Mouse (Mus musculus) bone marrow macrophage, adult 2 months (primary cell): Measurements from ENCODE around the gene 1700021F05Rik.

ENCODE experiments used
- CTCF ChIP-seq: IDR thresholded peaks from 2 replicates; pipeline ENCODE4 v1.5.1; 2012; ENCODE audit warnings: low read depth, mild to moderate bottlenecking, low read length, moderate library complexity
- POLR2A ChIP-seq: IDR thresholded peaks from 2 replicates; pipeline ENCODE4 v1.6.1; 2012; ENCODE audit warnings: mild to moderate bottlenecking, low read depth, low read length, borderline replicate concordance

DNA sequence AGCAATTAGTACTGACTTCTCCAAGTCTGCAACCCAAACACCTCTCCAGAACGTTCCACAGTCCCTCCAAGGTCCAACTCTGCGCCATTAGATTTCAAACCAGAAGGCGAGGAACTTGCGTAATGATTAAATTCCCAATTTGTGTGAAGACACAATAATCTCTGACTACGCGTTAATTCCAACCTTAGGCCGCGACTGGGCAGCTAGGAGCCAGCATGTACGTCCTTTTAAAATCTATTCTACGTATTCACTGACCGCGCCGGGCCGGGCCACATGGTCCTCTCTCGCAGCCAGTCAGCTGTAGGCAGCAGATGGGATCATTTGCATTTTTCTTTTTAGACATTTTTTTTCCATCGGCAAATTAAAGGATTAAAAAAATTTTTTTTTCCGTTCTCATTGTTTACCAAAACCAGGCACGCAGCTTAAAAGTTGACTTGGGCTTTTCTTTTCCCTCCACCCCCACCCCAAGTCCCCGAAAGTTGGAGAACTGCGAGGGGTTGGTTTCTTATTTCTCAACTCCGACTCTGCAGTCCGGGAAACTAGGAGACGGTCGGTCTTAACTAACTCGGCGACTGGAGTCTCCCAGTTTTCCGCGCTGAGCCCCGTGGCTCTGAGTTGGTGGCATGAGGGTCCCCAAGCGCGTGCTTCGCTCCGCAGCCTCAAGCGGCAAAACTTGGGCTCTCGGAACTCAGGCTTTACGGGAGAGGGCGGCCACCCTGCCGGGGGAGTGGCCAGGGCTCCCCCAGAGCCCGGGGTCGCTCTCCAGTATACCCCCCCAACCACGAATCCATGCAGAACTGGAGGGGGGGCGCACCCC is 62.7 kb downstream of the 1700021F05Rik start:
- TF ChIP-seq CTCF = no peak
- no peak for TF ChIP-seq POLR2A
